Mouse (Mus musculus) C2C12 (cell line): ENCODE results near the gene Yju2. TPM values are rescaled to one million over a fixed set of nuclear protein-coding genes. Genes with fewer than 3 reads are reported as not detected.

Experiments
- H3K27me3 ChIP-seq: one replicate; pipeline ENCODE4 v1.6.1; 2011; ENCODE audit not compliant: control insufficient read depth, insufficient read depth, insufficient read length
- H3K36me3 ChIP-seq: one replicate; pipeline ENCODE4 v1.6.1; 2011; ENCODE audit not compliant: control insufficient read depth, insufficient read depth
- H3K4me3 ChIP-seq: one replicate; pipeline ENCODE4 v1.5.1; 2011; ENCODE audit warnings: mild to moderate bottlenecking, control low read depth; ENCODE audit not compliant: poor library complexity, insufficient read depth, severe bottlenecking
- H3K79me2 ChIP-seq: one replicate; pipeline ENCODE4 v1.6.1; 2011; ENCODE audit not compliant: control insufficient read depth, insufficient read depth
- H3K79me3 ChIP-seq: one replicate; pipeline ENCODE4 v1.6.1; 2011; ENCODE audit warnings: low read depth, control low read depth
- H3ac ChIP-seq: one replicate; pipeline ENCODE3; 2011; ENCODE audit warnings: low read depth; ENCODE audit not compliant: control insufficient read depth, insufficient read length
- CEBPB ChIP-seq: IDR thresholded peaks from one replicate; pipeline ENCODE4 v1.6.1; 2011; ENCODE audit warnings: low read depth, mild to moderate bottlenecking, control low read depth, moderate library complexity
- CTCF ChIP-seq: IDR thresholded peaks from one replicate; pipeline ENCODE4 v1.5.1; 2011; ENCODE audit not compliant: control insufficient read depth, insufficient read depth, insufficient read length
- FOSL1 ChIP-seq: IDR thresholded peaks from one replicate; pipeline ENCODE4 v1.8.0; 2011; ENCODE audit warnings: mild to moderate bottlenecking, low read length; ENCODE audit not compliant: poor library complexity, insufficient read depth, severe bottlenecking
- MAX ChIP-seq: IDR thresholded peaks from one replicate; pipeline ENCODE4 v1.6.1; 2011; ENCODE audit warnings: mild to moderate bottlenecking, control low read depth
- MYOD1 ChIP-seq: IDR thresholded peaks from one replicate; pipeline ENCODE4 v1.6.1; 2011; ENCODE audit warnings: low read depth; ENCODE audit not compliant: control insufficient read depth, insufficient read length
- MYOG ChIP-seq: IDR thresholded peaks from one replicate; pipeline ENCODE4 v1.6.1; 2011; ENCODE audit not compliant: control insufficient read depth, insufficient read length; ENCODE audit errors: extremely low read depth
- USF1 ChIP-seq: IDR thresholded peaks from one replicate; pipeline ENCODE4 v1.6.1; 2011; ENCODE audit warnings: low read depth, mild to moderate bottlenecking, control low read depth, moderate library complexity
- polyA plus RNA-seq: library from polyadenylated mRNA; unstranded; fragments of >200 nt; fragmentation: generic; extraction: Trizol; gene quantifications from one replicate; pipeline ENCODE4 v1.2.1, GENCODE M21; 2012; ENCODE audit warnings: missing spikeins

Yju2 gene
- polyA plus RNA-seq, 1 experiment, result 15.1 TPM

GRCm38 (mm10) chr17:55976255-55976862 is 17.5 kb downstream of the Yju2 start:
- peaks cover 25% of the 10 kb centered on the region for H3K27me3 ChIP-seq
- H3K79me2 ChIP-seq, result no peaks in the 10 kb centered on the region
- no peak overlapping the region for H3ac ChIP-seq
- peak; percentile 71 for TF ChIP-seq CTCF
- no peak for TF ChIP-seq MYOG
- H3K79me3 ChIP-seq, result no peaks in the 10 kb centered on the region
- no peaks in the 10 kb centered on the region for H3K36me3 ChIP-seq
- no peak overlapping the region for H3K4me3 ChIP-seq

GRCm38 (mm10) chr17:55977301-55977700 is 18.4 kb downstream of the Yju2 start:
- no peaks in the 10 kb centered on the region for H3K79me2 ChIP-seq
- H3K4me3 ChIP-seq, result no peak overlapping the region
- peaks cover 17% of the 10 kb centered on the region for H3K27me3 ChIP-seq
- TF ChIP-seq FOSL1, result no peak
- no peak for TF ChIP-seq CTCF
- H3K36me3 ChIP-seq, result no peaks in the 10 kb centered on the region
- H3K79me3 ChIP-seq, result no peaks in the 10 kb centered on the region
- no peak overlapping the region for H3ac ChIP-seq

- TF ChIP-seq MAX, result no peak
- TF ChIP-seq MYOG, result no peak
- no peak for TF ChIP-seq CTCF
- H3K4me3 ChIP-seq, result no peak within 1 kb of the TSS
- H3K36me3 ChIP-seq, result no peaks in the 10 kb centered on the region
- H3K79me3 ChIP-seq, result no peaks in the 10 kb centered on the region
- no peak within 1 kb of the TSS for H3ac ChIP-seq
- no peaks in the 10 kb centered on the region for H3K79me2 ChIP-seq
- peaks cover 25% of the 10 kb centered on the region for H3K27me3 ChIP-seq
Observed at GRCm38 (mm10) chr17:55986030-55986961, 27.4 kb downstream of the Yju2 start, which contains the start of gene Fsd1. Fsd1 (plus strand) TSS chr17:55986509.

GRCm38 (mm10) chr17:55990278-55990898 is 31.5 kb downstream of the Yju2 start:
- Histone ChIP-seq H3K79me3 (no peaks in the 10 kb centered on the region), H3K4me3 (no peak overlapping the region), H3K36me3 (no peaks in the 10 kb centered on the region), H3ac (no peak overlapping the region), H3K79me2 (no peaks in the 10 kb centered on the region), H3K27me3 (peaks cover 50% of the 10 kb centered on the region)
- TF ChIP-seq MAX (no peak), FOSL1 (no peak)

GRCm38 (mm10) chr17:55996007-55996406 is 37.1 kb downstream of the Yju2 start:
- H3K27me3 ChIP-seq, result peaks cover 47% of the 10 kb centered on the region

GRCm38 (mm10) chr17:55999794-56000499 is 41.0 kb downstream of the Yju2 start:
- no peaks in the 10 kb centered on the region for H3K36me3 ChIP-seq
- no peak for TF ChIP-seq MYOD1
- no peak for TF ChIP-seq MYOG
- no peak for TF ChIP-seq CEBPB
- TF ChIP-seq FOSL1, result no peak
- no peak for TF ChIP-seq MAX
- TF ChIP-seq USF1, result no peak
- TF ChIP-seq CTCF, result no peak
- H3K79me3 ChIP-seq, result no peaks in the 10 kb centered on the region
- H3ac ChIP-seq, result no peak overlapping the region
- peaks cover 30% of the 10 kb centered on the region for H3K27me3 ChIP-seq
- H3K4me3 ChIP-seq, result no peak overlapping the region
- H3K79me2 ChIP-seq, result no peaks in the 10 kb centered on the region

More at GRCm38 (mm10) chr17:55996007-55996406, 37.1 kb downstream of the Yju2 start:
- TF ChIP-seq CEBPB, result no peak
- TF ChIP-seq MYOG, result no peak
- TF ChIP-seq FOSL1, result no peak
- no peak for TF ChIP-seq MYOD1
- TF ChIP-seq MAX, result no peak
- no peak for TF ChIP-seq CTCF
- TF ChIP-seq USF1, result no peak
- H3K4me3 ChIP-seq, result no peak overlapping the region
- no peaks in the 10 kb centered on the region for H3K36me3 ChIP-seq
- no peaks in the 10 kb centered on the region for H3K79me3 ChIP-seq
- H3ac ChIP-seq, result no peak overlapping the region
- no peaks in the 10 kb centered on the region for H3K79me2 ChIP-seq
